ENCODE assay signal across 11 mouse cellular contexts in the genomic region with DNA sequence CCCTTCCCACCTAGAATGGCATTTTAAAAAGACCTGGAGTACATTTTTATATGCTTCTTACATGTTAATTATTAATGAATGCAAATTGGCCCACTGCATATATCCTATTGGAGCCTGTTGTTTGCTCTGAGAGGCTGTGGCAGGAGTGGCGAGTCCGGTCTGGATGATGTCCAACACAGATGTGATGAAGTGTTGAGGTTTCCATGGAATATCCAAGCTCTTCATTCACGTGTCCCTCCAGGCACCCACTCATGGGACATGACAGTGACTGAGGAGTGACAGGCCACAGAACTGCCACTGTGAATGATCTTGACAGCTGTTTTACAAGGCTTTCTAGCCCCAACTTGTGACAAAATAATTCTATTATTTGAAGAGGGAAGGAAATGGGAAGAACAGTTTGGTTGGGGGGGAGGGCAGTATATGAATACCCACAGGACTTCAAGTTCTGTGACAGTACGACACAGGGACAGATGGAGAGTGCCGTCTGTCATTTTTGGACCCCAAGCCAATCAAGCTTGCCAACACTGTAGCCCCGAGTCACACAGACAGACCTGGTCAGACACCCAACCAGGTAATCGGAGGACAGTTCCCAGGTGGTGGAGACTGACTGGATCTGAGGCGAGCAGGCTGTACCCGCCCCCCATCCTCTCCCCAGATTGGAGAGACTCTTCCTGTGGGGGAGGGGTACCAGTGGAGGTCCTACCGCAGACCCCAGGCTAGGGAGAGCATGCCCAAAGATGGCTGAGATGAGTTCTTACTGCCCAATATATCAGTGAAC.
DNase-seq lines count a peak whose midpoint lies in the region; ATAC-seq lines count a peak whose summit lies in the region.
"Had no signal": no experiment of that assay in that cellular context is flagged by ENCODE, and none has a peak within 500 bp of the region (broad histone marks: within the 10 kb centered on the region; RNA-seq: fewer than 3 reads in every experiment).

No protein-coding gene starts in this region.

- H3K27ac ChIP-seq in limb, embryonic 12.5 days: 0 out of 2 replicates have a peak overlapping the region, but pooled peaks have one; percentile 17
- no peak overlapping the region for H3K27ac ChIP-seq in limb, embryonic 10.5 days
- H3K27ac ChIP-seq in hindbrain, embryonic 12.5 days: no peak overlapping the region
- no peak overlapping the region for H3K27ac ChIP-seq in neural tube, embryonic 15.5 days (replicated peaks)
- H3K27ac ChIP-seq: midbrain, embryonic 12.5 days had no signal

- no peaks in the 10 kb centered on the region for H3K9me3 ChIP-seq in limb, embryonic 12.5 days
- no peaks in the 10 kb centered on the region for H3K9me3 ChIP-seq in limb, embryonic 10.5 days (replicated peaks)
- H3K9me3 ChIP-seq in hindbrain, embryonic 12.5 days (replicated peaks): no peaks in the 10 kb centered on the region
- H3K9me3 ChIP-seq in neural tube, embryonic 15.5 days (replicated peaks): no peaks in the 10 kb centered on the region
- H3K9me3 ChIP-seq: midbrain, embryonic 12.5 days had no signal

- DNase-seq in limb, embryonic 10.5 days (ENCODE audit: low spot score): no peak
- DNase-seq in kidney, postnatal 36 days: peak; percentile 49 to 64
- no peak for DNase-seq in heart, postnatal 14 days
- DNase-seq in ovary, adult 18-20 months (ENCODE audit: low spot score): no peak
- DNase-seq: adrenal gland, postnatal 14 days had no signal

- H3K4me2 ChIP-seq in limb, embryonic 12.5 days: no peak overlapping the region
- no peak overlapping the region for H3K4me2 ChIP-seq in hindbrain, embryonic 12.5 days (replicated peaks)
- 0 out of 2 replicates have a peak overlapping the region, but pooled peaks have one; percentile 2 for H3K4me2 ChIP-seq in neural tube, embryonic 15.5 days
- H3K4me2 ChIP-seq: midbrain, embryonic 12.5 days had no signal

- H3K4me1 ChIP-seq in limb, embryonic 12.5 days (replicated peaks): peaks cover 18% of the 10 kb centered on the region
- H3K4me1 ChIP-seq in limb, embryonic 10.5 days: peaks cover 18% of the 10 kb centered on the region
- H3K4me1 ChIP-seq in hindbrain, embryonic 12.5 days: peaks cover 21% of the 10 kb centered on the region
- peaks cover 19% of the 10 kb centered on the region; the same call in 1 of the 2 replicates for H3K4me1 ChIP-seq in neural tube, embryonic 15.5 days

- H3K36me3 ChIP-seq in limb, embryonic 12.5 days: peaks cover 27% of the 10 kb centered on the region
- H3K36me3 ChIP-seq in limb, embryonic 10.5 days: peaks cover 48% of the 10 kb centered on the region
- H3K36me3 ChIP-seq in hindbrain, embryonic 12.5 days: no peaks in the 10 kb centered on the region
- H3K36me3 ChIP-seq in neural tube, embryonic 15.5 days: no peaks in the 10 kb centered on the region
- H3K36me3 ChIP-seq: midbrain, embryonic 12.5 days had no signal

- H3K4me3 ChIP-seq in limb, embryonic 12.5 days (replicated peaks): no peak overlapping the region
- no peak overlapping the region for H3K4me3 ChIP-seq in limb, embryonic 10.5 days
- no peak overlapping the region for H3K4me3 ChIP-seq in hindbrain, embryonic 12.5 days
- no peak overlapping the region for H3K4me3 ChIP-seq in neural tube, embryonic 15.5 days (replicated peaks)
- H3K4me3 ChIP-seq: erythroblast, embryonic 14.5 days; midbrain, embryonic 12.5 days had no signal

- no peak for ATAC-seq in limb, embryonic 12.5 days (ENCODE audit: insufficient number of reproducible peaks, insufficient read depth, low FRiP score, low TSS enrichment, low read depth)
- peak; percentile 47 for ATAC-seq in hindbrain, embryonic 12.5 days (ENCODE audit: low FRiP score)
- no peak for ATAC-seq in neural tube, embryonic 15.5 days (ENCODE audit: low FRiP score)
- no peak for ATAC-seq in frontal cortex, adult (ENCODE audit: low TSS enrichment)

- H3K27me3 ChIP-seq in limb, embryonic 12.5 days: no peaks in the 10 kb centered on the region
- no peaks in the 10 kb centered on the region for H3K27me3 ChIP-seq in limb, embryonic 10.5 days (ENCODE audit: low read depth, poor library complexity, severe bottlenecking)
- H3K27me3 ChIP-seq in hindbrain, embryonic 12.5 days: no peaks in the 10 kb centered on the region
- no peaks in the 10 kb centered on the region for H3K27me3 ChIP-seq in neural tube, embryonic 15.5 days (replicated peaks)
- H3K27me3 ChIP-seq: midbrain, embryonic 12.5 days had no signal

- H3K9ac ChIP-seq in limb, embryonic 12.5 days (replicated peaks): no peak overlapping the region
- H3K9ac ChIP-seq in hindbrain, embryonic 12.5 days: no peak overlapping the region
- H3K9ac ChIP-seq in neural tube, embryonic 15.5 days (replicated peaks): no peak overlapping the region
- H3K9ac ChIP-seq: midbrain, embryonic 12.5 days had no signal

- intact Hi-C loops in heart, postnatal 14 days (cut with DNase I): loop anchor here (10.0 kb wide), 1 partner anchor 1121 kb away; no protein-coding TSS in a partner anchor

- 79% methylated on average over 10 of the region's 10 CpGs for WGBS in limb, embryonic 12.5 days
- WGBS in limb, embryonic 10.5 days: 81% methylated on average over 10 of the region's 10 CpGs
- WGBS in hindbrain, embryonic 12.5 days: 61% methylated on average over 10 of the region's 10 CpGs
- WGBS in neural tube, embryonic 15.5 days: 59% methylated on average over 10 of the region's 10 CpGs

Comparison
In these comparisons a context has a peak if more than half of its experiments do, and no peak if none do; other contexts are left out.
1. DNase-seq: peak in kidney, postnatal 36 days (2 of 2); none in limb, embryonic 10.5 days (single experiment), heart, postnatal 14 days (0 of 2) and ovary, adult 18-20 months (single experiment).